Mouse (Mus musculus) lung, postnatal 36 days (tissue): ENCODE results near the gene Cdk12.
"Not testable (repeated sequence)": the region's sequence is repeated elsewhere in the genome, so short reads cannot be mapped to it uniquely, and the experiment has no call there.

Experiments used
- DNase-seq: peaks from one replicate; pipeline ENCODE4 v3.0.0; 2022; ENCODE audit warnings: mixed read lengths

Gene Cdk12

GRCm38 (mm10) chr11:98202641-98203350 lies at the start of gene Cdk12:
Gene Cdk12, plus strand, starts transcription at chr11:98203059.
- peak; percentile 98 for DNase-seq

- DNase-seq, result no peak
Measured at GRCm38 (mm10) chr11:98155094-98155493, 47.8 kb upstream of the Cdk12 start.

GRCm38 (mm10) chr11:98168400-98168799 lies 34.5 kb upstream of the Cdk12 start:
- no peak for DNase-seq

GRCm38 (mm10) chr11:98182149-98182548 lies 20.7 kb upstream of the Cdk12 start:
- not testable (repeated sequence) for DNase-seq

GRCm38 (mm10) chr11:98187640-98188395 lies 15.0 kb upstream of the Cdk12 start:
- peak; percentile 78 for DNase-seq

- no peak for DNase-seq
Measured at GRCm38 (mm10) chr11:98190820-98191219, 12.0 kb upstream of the Cdk12 start.

- peak; percentile 98 for DNase-seq
Measured at GRCm38 (mm10) chr11:98192901-98193805, 9.7 kb upstream of the Cdk12 start, which contains the start of gene Med1. Gene Med1, minus strand, starts transcription at chr11:98193293.

- DNase-seq, result peak; percentile 37
Measured at GRCm38 (mm10) chr11:98201791-98202640, 843 bp upstream of the Cdk12 start.

- DNase-seq, result no peak
Measured at GRCm38 (mm10) chr11:98203351-98203911, 572 bp downstream of the Cdk12 start.

- DNase-seq, result peak; percentile 32
Measured at GRCm38 (mm10) chr11:98203931-98204421, 1.1 kb downstream of the Cdk12 start.

GRCm38 (mm10) chr11:98205463-98205862 lies 2.6 kb downstream of the Cdk12 start:
- DNase-seq, result no peak

- not testable (repeated sequence) for DNase-seq
Measured at GRCm38 (mm10) chr11:98206281-98206680, 3.4 kb downstream of the Cdk12 start.

GRCm38 (mm10) chr11:98209661-98210060 lies 6.8 kb downstream of the Cdk12 start:
- not testable (repeated sequence) for DNase-seq

- DNase-seq, result no peak
Measured at GRCm38 (mm10) chr11:98213311-98213710, 10.5 kb downstream of the Cdk12 start.

- no peak for DNase-seq
Measured at GRCm38 (mm10) chr11:98226349-98226748, 23.5 kb downstream of the Cdk12 start.

- DNase-seq, result no peak
Measured at GRCm38 (mm10) chr11:98238416-98238815, 35.6 kb downstream of the Cdk12 start.

GRCm38 (mm10) chr11:98238995-98239394 lies 36.1 kb downstream of the Cdk12 start:
- no peak for DNase-seq

- DNase-seq, result not testable (repeated sequence)
Measured at GRCm38 (mm10) chr11:98242910-98243309, 40.1 kb downstream of the Cdk12 start.

- DNase-seq, result no peak
Measured at GRCm38 (mm10) chr11:98244415-98244814, 41.6 kb downstream of the Cdk12 start.

- DNase-seq, result no peak
Measured at GRCm38 (mm10) chr11:98247325-98247724, 44.5 kb downstream of the Cdk12 start.

- no peak for DNase-seq
Measured at GRCm38 (mm10) chr11:98253807-98254206, 50.9 kb downstream of the Cdk12 start.
